Mouse (Mus musculus) gastrocnemius, postnatal 36 days (tissue): Measurements from ENCODE around the gene Usp30. TPM values are rescaled to one million over a fixed set of nuclear protein-coding genes. Genes with fewer than 3 reads are reported as not detected.

Experiments
- DNase-seq, 2 experiments: peaks; one replicate each; pipeline ENCODE4 v3.0.0; 2022
- intact Hi-C: fragments of 180-260 bp; cut with DNase I; formaldehyde crosslinking; loops from one replicate; pipeline ENCODE4 v1.15.1; 2025
- total RNA-seq, 2 experiments: library from RNA; stranded (reverse); gene quantifications; 2 replicates each; pipeline ENCODE4 v1.2.3; 2021

Gene Usp30
- total RNA-seq, 2 experiments from 2014 or later, result 7.3 to 9.2 TPM

DNA sequence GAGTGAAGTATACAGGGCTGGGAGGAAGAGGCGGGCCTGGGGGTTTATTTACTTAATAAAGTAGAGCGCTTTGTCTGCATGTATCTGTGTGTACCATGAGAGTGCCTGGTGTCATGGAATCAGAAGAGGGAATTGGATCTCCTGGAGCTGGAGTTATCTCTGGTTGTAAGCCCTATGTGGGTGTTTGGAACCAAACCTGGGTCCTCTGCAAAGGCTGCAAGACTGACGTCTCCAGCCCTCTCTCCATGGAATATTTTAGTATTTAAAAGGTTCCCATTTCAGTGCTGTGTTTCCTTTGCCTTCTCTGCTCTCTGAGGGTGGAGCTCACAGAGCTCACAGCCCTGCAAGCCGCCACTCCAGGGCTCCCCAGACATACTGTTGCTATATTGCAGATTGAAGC lies 54.5 kb downstream of the Usp30 start:
- intact Hi-C loops, result no loop called here
- DNase-seq, result no peak

GRCm38 (mm10) chr5:114126008-114126407 lies 60.7 kb downstream of the Usp30 start:
- intact Hi-C loops, result no loop called here
- no peak for DNase-seq

DNA sequence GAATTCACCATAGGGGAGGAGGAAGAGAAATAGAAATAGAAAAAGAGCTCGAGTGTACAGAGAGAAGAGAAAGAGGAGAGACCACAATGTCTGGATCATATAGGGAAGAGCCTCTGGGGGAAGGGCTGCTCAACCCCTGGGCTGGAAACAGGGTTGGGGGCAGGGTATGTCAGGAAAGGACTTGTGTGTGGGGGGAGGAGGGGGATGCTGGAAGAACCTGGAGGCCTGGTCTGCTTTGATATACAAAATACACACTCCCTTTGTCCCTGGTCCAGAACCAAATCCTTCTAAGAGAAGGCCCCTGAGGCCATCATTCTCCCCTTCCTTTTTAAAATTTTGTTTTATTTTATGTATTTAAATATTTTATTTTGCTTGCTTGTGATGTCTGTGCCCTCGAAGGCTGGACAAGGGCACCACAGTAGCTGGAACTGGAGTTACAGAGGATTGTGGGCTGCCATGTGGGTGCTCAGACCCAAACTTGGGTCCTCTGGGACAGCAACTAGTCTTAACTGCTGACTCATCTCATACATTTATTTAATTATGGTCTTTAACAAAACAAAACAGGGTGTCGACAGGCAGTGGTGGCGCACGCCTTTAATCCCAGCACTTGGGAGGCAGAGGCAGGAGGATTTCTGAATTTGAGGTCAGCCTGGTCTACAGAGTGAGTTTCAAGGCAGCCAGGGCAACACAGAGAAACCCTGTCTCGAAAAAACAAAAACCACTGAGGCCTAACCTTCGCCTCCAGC lies 61.4 kb downstream of the Usp30 start:
- intact Hi-C loops, result no loop called here
- no peak for DNase-seq

DNA sequence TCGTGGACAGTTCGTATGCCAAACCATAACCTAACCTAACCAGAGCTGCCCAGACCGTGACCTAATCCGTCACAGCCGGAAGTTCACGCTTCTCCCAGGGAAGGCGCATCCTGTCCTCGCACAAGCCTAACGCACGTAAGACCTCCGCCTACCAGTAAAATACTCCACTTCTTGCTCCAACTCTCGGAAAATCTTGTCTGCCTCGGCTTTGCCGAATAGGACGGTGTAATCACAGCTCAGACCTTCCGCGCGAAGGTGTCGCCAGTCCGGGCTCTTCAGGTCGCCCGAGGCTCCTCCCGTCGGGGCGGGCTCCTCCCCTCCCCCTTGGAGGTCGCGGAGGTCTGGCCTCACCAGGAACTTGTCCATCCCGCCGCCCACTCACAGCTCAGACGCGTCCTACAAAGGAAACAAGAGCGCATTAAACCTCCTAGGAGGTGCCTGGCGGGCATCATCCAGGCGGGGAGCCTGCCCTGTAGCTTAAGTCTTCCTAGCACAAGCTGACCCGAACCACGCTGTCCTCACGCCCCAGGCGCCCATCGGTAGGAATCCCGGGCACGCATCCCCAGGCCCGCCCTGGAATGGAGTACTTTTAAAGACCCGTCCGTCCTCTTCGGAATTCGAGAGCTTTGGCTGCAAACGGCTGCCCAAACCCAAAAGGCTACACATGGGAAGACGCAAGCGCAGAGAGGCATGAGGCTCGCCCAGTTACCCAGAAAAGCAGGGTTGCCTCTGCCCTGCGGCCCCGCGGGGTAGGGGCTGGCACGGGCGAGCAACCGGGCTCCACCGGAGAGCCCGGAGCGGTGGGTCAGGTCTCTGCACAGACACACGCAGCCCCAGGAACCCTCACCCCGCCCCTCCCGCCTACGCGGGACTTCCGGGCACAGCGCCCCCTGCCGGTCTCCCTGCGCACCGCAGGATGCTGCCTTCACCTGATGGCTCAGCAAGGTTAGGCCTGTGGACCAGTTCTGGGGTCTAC lies 62.4 kb downstream of the Usp30 start, which contains the start of gene Alkbh2:
Gene Alkbh2, minus strand, starts transcription at position 845 of the 976 bp plus-strand sequence.
- intact Hi-C loops, result no loop called here
- peak; percentile 69 to 72 for DNase-seq

DNA sequence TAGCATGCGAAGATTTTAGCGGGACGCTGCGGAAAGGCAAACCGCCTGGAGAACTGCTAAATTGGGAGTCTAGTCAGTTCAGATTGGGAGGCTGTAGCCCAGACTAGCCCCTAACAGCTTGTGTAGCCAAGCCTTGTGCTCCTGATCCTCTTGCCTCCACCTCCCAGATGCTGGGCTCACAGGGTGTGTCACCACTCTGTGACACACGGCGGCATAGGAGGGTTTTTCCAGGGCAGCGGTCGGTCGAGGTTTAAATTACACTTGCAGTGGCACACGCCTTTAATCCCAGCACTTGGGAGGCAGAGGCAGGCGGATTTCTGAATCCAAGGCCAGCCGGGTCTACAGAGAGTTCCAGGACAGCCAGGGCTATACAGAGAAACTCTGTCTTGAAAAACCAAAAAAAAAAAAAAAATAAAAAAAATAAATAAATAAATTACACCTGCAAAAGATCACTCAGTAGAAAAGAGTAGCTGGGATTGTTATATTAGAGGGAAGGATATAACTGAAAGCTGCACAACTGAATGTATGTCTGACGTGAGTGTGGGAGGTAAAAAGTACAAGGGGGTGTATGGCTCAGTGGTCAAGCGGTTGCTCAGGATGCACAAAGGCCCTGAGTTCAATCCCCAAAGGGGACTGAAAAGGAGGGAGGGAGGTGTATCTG lies 64.4 kb downstream of the Usp30 start:
- no peak for DNase-seq
- intact Hi-C loops, result no loop called here

DNA sequence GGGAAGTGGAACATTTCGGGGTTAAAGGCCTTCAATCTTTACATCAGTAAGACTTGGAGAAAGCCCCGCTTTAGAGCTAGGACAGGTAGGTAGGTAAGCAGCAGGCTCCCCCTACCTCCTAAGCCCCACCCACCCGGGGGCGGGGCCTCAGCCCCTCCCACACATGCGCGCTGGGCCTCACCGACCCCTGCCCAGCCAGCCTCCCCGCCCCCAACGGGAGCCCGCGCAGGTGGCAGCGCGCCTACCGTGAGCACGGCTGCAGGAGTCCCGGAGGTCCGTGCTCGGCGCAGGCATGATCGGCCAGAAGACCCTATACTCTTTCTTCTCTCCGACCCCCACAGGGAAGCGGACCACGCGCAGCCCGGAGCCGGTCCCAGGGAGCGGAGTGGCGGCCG lies 64.9 kb downstream of the Usp30 start, which contains the start of gene Ung:
Gene Ung, plus strand, starts transcription at position 176 of the 395 bp plus-strand sequence.
- no peak for DNase-seq
- intact Hi-C loops, result no loop called here

- intact Hi-C loops, result no loop called here
- peak; percentile 89 to 92 for DNase-seq
Observed at GRCm38 (mm10) chr5:114130698-114131520, 65.6 kb downstream of the Usp30 start.

DNA sequence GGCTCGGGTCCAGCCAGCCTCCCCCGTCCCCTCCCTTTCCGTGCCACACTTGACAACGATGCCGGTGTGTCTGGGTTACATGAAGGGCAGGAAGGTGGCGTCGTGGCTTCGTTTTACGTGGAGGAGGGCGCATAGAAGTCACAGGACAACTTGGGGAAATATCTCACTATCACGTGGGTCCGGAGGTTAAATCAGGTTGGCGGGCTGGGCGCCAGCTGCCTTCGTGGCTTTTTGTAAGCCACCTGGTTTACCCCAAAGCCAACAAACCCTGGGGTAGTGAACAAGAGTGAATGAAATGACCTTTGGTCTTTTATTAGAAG lies 66.2 kb downstream of the Usp30 start:
- peak in 1 of 2 experiments; percentile 46 for DNase-seq
- intact Hi-C loops, result no loop called here

DNA sequence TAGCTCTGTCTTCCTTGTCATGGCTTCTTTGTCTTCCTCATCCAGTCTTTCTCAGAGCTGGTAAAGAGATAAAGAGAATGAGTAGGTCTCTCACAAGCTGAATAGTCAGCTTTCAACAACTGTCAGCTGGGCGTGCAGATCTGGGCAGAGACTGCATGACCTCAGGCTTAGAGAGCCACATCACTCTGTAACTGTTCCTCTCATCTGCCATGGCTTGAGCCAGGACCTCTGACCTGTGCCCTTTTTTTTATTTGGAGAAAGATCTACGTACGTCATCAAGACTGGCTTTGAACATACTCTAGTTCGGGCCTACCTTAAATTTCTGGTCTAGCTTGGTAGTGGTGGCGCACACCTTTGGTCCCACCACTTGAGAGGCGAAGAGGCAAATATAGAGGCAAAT lies 67.6 kb downstream of the Usp30 start:
- intact Hi-C loops, result loop anchor here (2.0 kb wide), 1 partner anchor 46 kb away; no protein-coding TSS in a partner anchor

DNA sequence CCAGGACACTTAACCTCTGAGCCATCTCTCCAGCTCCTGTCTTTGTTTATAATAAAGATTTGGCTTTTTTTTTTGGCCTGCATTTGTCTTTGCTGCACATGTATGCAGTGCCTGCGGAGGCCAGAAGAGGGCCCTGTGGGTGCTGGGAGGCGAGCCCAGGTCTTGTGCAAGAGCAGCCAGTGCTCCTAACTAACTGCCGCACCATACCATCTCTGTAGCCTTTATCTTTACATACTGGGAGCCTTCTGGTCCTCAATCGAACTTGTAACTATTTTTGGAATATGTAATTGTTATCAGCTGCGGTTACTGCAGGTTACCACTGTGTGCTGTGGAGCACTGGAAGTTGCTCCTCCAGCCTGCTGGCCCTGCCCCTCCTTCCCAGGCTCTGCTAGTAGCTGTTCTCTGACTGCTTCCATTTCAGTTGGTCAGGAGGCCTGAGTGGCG lies 68.9 kb downstream of the Usp30 start:
- peak; percentile 47 to 53 for DNase-seq
- intact Hi-C loops, result no loop called here

More for the DNA sequence above, 67.6 kb downstream of the Usp30 start:
- DNase-seq, result no peak

DNA sequence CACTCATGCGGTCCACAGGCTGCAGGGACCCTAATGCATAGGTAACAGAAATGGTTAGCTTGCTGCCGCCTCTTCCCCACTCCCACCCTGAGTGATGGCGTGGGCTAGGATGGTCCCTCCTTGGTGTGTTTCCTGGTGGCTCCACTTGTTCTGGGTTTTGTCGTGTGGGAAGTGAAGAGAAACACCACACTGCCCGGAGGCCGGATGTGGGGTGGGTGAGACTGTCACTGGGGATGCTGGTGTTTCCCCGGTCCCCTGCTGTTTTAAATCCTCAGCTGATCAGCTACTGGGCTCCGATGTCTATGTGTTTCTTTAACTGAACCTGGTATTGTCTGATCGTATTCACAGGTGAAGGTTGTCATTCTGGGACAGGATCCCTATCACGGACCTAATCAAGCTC lies 70.3 kb downstream of the Usp30 start:
- no peak for DNase-seq
- intact Hi-C loops, result no loop called here

- DNase-seq, result no peak
- intact Hi-C loops, result no loop called here
Observed at GRCm38 (mm10) chr5:114137481-114138276, 72.4 kb downstream of the Usp30 start.

DNA sequence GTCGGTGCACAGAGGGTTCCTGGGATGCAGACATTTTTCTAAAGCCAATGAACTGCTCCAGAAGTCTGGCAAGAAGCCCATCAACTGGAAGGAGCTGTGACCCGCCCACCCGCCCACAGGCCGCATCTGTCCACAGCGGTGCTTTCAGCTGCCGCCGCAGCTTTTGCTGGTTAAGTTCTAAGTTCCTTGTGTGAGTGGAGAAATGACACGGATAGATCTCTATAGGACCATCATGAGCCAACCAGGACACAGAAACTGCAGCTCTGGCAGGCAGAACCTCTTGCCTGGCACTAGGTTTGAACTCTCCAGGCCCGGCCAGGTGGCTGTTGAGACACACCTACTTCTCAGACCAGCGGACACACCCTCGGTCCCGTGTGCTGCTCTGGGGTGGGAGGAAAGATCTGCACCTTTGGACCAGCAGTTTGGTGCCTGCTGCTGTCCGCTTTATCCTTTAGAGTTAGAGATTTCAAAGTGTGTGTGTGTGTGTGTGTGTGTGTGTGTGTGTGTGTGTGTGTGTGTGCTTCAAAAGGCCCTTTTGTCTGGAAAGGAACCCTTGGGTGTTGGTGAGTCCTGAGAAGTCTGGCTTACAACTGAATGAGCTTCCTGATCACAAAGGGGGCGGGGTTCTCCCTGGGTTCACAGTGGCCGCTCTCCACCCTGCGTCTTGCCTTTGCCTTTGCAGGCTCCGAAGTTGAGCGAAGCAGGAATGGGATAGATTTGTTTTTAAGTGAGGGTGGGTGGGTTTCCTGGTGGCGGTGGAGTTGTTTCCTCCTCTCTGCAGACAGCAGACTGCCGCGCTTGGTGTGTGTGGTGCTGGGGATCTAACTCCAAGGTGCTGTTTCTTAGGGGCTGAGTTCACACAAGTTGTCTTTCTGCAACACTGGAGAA lies 73.3 kb downstream of the Usp30 start:
- intact Hi-C loops, result no loop called here
- DNase-seq, result no peak

- peak; percentile 45 to 62 for DNase-seq
- intact Hi-C loops, result no loop called here
Observed at GRCm38 (mm10) chr5:114139175-114139574, 73.9 kb downstream of the Usp30 start.

GRCm38 (mm10) chr5:114146028-114146888 lies 81.0 kb downstream of the Usp30 start, which contains the start of gene Acacb:
Gene Acacb (plus strand): TSS chr5:114146535.
- intact Hi-C loops, result no loop called here
- peak in 1 of 2 experiments; percentile 38 for DNase-seq

- intact Hi-C loops, result no loop called here
- DNase-seq, result no peak
Observed at GRCm38 (mm10) chr5:114147043-114147972, 82.0 kb downstream of the Usp30 start.
